Mouse (Mus musculus) lung, adult 10 weeks (tissue): Measurements from ENCODE around the gene Actl7b. TPM values are rescaled to one million over a fixed set of nuclear protein-coding genes. Genes with fewer than 3 reads are reported as not detected.

Experiments used
- polyA plus RNA-seq: library from polyadenylated mRNA; stranded (reverse); fragments of 350-450 nt; fragmentation: Illumina TruSeq; extraction: RNeasy Lipid Tissue Mini Kit (QIAGEN cat#74804); gene quantifications from one replicate; pipeline ENCODE4 v1.2.3, GENCODE M21; 2014; ENCODE audit warnings: low read depth, low replicate concordance; ENCODE audit not compliant: insufficient read depth

The Actl7b gene
- polyA plus RNA-seq = not detected

GRCm38 (mm10) chr4:56741041-56741493 is at the start of gene Actl7b:
Gene Actl7b (minus strand): TSS chr4:56741443.

DNA sequence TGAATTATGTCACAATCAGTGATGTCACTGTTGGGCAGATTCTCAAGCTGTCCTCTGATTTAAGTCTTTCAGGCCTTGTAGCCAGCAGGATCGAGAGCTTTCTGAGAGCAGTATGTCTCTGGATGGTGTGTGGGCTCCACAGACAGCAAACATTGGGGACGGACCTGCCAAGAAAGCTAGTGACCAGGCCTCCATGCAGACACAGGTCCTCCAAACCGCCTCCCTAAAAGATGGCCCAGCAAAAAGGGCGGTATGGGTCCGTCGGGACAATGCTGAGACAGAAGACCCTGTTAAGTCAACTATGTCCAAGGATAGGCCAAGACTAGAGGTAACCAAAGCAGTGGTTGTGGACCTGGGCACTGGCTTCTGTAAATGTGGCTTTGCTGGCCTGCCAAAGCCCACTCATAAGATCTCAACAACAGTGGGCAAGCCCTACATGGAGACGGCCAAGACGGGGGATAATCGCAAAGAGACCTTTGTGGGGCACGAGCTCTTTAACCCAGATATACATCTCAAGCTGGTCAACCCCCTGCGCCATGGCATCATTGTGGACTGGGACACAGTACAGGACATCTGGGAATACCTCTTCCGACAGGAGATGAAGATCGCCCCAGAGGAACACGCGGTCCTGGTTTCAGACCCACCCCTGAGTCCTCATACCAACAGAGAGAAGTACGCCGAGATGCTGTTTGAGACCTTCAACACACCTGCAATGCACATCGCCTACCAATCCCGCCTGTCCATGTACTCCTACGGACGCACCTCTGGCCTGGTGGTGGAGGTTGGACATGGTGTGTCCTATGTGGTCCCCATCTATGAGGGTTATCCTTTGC is 2.3 kb upstream of the Actl7b start, which contains the start of gene Actl7a:
Actl7a (plus strand) TSS at position 51 of the 833 bp plus-strand sequence.

DNA sequence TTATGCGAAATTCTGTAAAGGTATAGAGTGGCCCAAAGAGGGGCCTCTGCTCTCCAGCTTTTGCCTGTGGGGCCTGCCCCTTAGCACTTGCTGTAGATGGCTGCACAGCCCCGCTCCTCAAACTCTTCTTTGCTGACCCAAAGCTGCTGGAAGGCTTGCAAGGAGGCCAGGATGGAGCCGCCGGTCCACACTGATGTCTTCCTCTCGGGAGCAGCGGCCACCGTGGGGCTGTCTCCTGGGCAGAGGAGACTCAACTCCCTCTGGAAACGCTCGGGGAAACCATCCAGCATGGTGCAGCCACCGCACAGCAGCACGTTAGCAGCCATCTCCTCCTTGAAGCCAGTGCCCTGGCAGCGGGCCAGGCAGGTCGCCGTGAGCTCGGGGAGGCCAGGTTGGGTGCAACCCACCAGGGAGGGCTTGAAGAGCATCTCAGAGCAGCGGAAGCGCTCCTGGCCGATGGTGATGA is 1.2 kb downstream of the Actl7b start, which contains the start of gene Gm26657:
Gm26657 (plus strand) TSS at position 51 of the 466 bp plus-strand sequence.

Other genes starting within 250 kb of the Actl7b start
- gene Gm26657, start 1.4 kb downstream of the Actl7b start, polyA plus RNA-seq = not detected
- not detected for gene Actl7a, start 2.0 kb upstream of the Actl7b start, polyA plus RNA-seq
- gene Elp1, start 60.9 kb upstream of the Actl7b start, polyA plus RNA-seq = 14.8 TPM
- gene Fam206a, start 60.9 kb upstream of the Actl7b start, polyA plus RNA-seq = 2.8 TPM
- 7.1 TPM for gene Ctnnal1, start 123.7 kb upstream of the Actl7b start, polyA plus RNA-seq
- gene Tmem245, start 206.0 kb upstream of the Actl7b start, polyA plus RNA-seq = 5.2 TPM
- gene Frrs1l, start 248.9 kb upstream of the Actl7b start, polyA plus RNA-seq = not detected